Mouse (Mus musculus) mesoderm, embryonic 11.5 days (tissue): ENCODE results near the gene Pcbd2.

Experiments
- DNase-seq: peaks from one replicate; pipeline ENCODE4 v3.0.0-alpha.2; 2012; ENCODE audit warnings: low read depth, low spot score

Pcbd2 gene

GRCm38 (mm10) chr13:55733628-55734502 lies 6.7 kb downstream of the Pcbd2 start:
- no peak for DNase-seq

- no peak for DNase-seq
Observed at GRCm38 (mm10) chr13:55737885-55738284, 10.7 kb downstream of the Pcbd2 start.

- DNase-seq = no peak
Observed at GRCm38 (mm10) chr13:55742306-55742705, 15.1 kb downstream of the Pcbd2 start.

GRCm38 (mm10) chr13:55754380-55754779 lies 27.2 kb downstream of the Pcbd2 start:
- no peak for DNase-seq

- no peak for DNase-seq
Observed at GRCm38 (mm10) chr13:55756789-55757188, 29.6 kb downstream of the Pcbd2 start.

GRCm38 (mm10) chr13:55757645-55758044 lies 30.5 kb downstream of the Pcbd2 start:
- DNase-seq = no peak

- DNase-seq = no peak
Observed at GRCm38 (mm10) chr13:55760576-55760975, 33.4 kb downstream of the Pcbd2 start.

- no peak for DNase-seq
Observed at GRCm38 (mm10) chr13:55761486-55761885, 34.3 kb downstream of the Pcbd2 start.

GRCm38 (mm10) chr13:55774352-55774751 lies 47.2 kb downstream of the Pcbd2 start:
- no peak for DNase-seq

- no peak for DNase-seq
Observed at GRCm38 (mm10) chr13:55775056-55775455, 47.9 kb downstream of the Pcbd2 start.

GRCm38 (mm10) chr13:55784268-55784667 lies 57.1 kb downstream of the Pcbd2 start, which contains the start of gene Catsper3:
Gene Catsper3 (plus strand): TSS chr13:55784568.
- no peak for DNase-seq

GRCm38 (mm10) chr13:55786120-55786519 lies 59.0 kb downstream of the Pcbd2 start:
- no peak for DNase-seq

- no peak for DNase-seq
Observed at GRCm38 (mm10) chr13:55801246-55801645, 74.1 kb downstream of the Pcbd2 start.

- no peak for DNase-seq
Observed at GRCm38 (mm10) chr13:55803973-55804372, 76.8 kb downstream of the Pcbd2 start.

GRCm38 (mm10) chr13:55809041-55809623 lies 82.0 kb downstream of the Pcbd2 start:
- no peak for DNase-seq

- DNase-seq = no peak
Observed at GRCm38 (mm10) chr13:55809707-55810106, 82.5 kb downstream of the Pcbd2 start.

GRCm38 (mm10) chr13:55810947-55811346 lies 83.8 kb downstream of the Pcbd2 start:
- DNase-seq = no peak

- DNase-seq = no peak
Observed at GRCm38 (mm10) chr13:55813490-55814016, 86.4 kb downstream of the Pcbd2 start.

- DNase-seq = no peak
Observed at GRCm38 (mm10) chr13:55814834-55815233, 87.7 kb downstream of the Pcbd2 start.

- DNase-seq = no peak
Observed at GRCm38 (mm10) chr13:55822499-55822898, 95.3 kb downstream of the Pcbd2 start.

- DNase-seq = no peak
Observed at GRCm38 (mm10) chr13:55824151-55824945, 97.2 kb downstream of the Pcbd2 start.

GRCm38 (mm10) chr13:55825245-55825681 lies 98.1 kb downstream of the Pcbd2 start:
- DNase-seq = no peak
